Mouse (Mus musculus) kidney, embryonic 15.5 days (tissue): ENCODE results near the gene Sspo. TPM values are rescaled to one million over a fixed set of nuclear protein-coding genes. Genes with fewer than 3 reads are reported as not detected.
A peak's percentile ranks its signal among the peaks of the same experiment; 100 is the strongest.
"Not testable (repeated sequence)": the region's sequence is repeated elsewhere in the genome, so short reads cannot be mapped to it uniquely, and the experiment has no call there.

Source experiments
- ATAC-seq: fragments of 200-750 bp; cut with Nextera tagmentation; replicated peaks from 2 replicates; pipeline ENCODE4 v1.8.0; 2017; ENCODE audit warnings: moderate TSS enrichment; ENCODE audit not compliant: low FRiP score
- H3K27ac ChIP-seq: fragments of 300-500 bp; sonication (generic); 2 replicates; pipeline ENCODE4 v1.5.1; 2015; ENCODE audit warnings: mild to moderate bottlenecking, inconsistent platforms
- H3K27me3 ChIP-seq: fragments of 300-500 bp; sonication (generic); 2 replicates; pipeline ENCODE4 v1.6.1; 2015; ENCODE audit warnings: inconsistent platforms
- H3K36me3 ChIP-seq: fragments of 300-500 bp; sonication (generic); 2 replicates; pipeline ENCODE4 v1.6.1; 2015; ENCODE audit warnings: inconsistent platforms
- H3K4me1 ChIP-seq: fragments of 300-500 bp; sonication (generic); 2 replicates; pipeline ENCODE4 v1.6.1; 2015; ENCODE audit warnings: inconsistent platforms
- H3K4me2 ChIP-seq: fragments of 300-500 bp; sonication (generic); 2 replicates; pipeline ENCODE4 v1.6.1; 2015; ENCODE audit warnings: moderate library complexity, mild to moderate bottlenecking, inconsistent platforms
- H3K4me3 ChIP-seq: fragments of 300-500 bp; sonication (generic); replicated peaks from 2 replicates; pipeline ENCODE4 v1.5.1; 2015; ENCODE audit warnings: mild to moderate bottlenecking, inconsistent platforms
- H3K9ac ChIP-seq: fragments of 300-500 bp; sonication (generic); 2 replicates; pipeline ENCODE4 v1.6.1; 2015; ENCODE audit warnings: mild to moderate bottlenecking, inconsistent platforms
- H3K9me3 ChIP-seq: fragments of 300-500 bp; sonication (generic); replicated peaks from 2 replicates; pipeline ENCODE4 v1.6.1; 2016; ENCODE audit warnings: inconsistent platforms
- WGBS: fragments of 180-500 bp; shearing (Covaris S2); methylation state at CpG from one replicate; pipeline ENCODE4 v1.1.7; 2015; ENCODE audit warnings: mixed read lengths; 5-methylcytosine and 5-hydroxymethylcytosine counted together
- polyA plus RNA-seq: library from polyadenylated mRNA; unstranded; fragments of >200 nt; fragmentation: Nextera tagmentation; extraction: Ambion mirVana; gene quantifications from 2 replicates; pipeline ENCODE4 v1.2.1, GENCODE M21; 2015

The Sspo gene
- polyA plus RNA-seq, 1 experiment from 2014 or later, result 0.86 TPM

DNA sequence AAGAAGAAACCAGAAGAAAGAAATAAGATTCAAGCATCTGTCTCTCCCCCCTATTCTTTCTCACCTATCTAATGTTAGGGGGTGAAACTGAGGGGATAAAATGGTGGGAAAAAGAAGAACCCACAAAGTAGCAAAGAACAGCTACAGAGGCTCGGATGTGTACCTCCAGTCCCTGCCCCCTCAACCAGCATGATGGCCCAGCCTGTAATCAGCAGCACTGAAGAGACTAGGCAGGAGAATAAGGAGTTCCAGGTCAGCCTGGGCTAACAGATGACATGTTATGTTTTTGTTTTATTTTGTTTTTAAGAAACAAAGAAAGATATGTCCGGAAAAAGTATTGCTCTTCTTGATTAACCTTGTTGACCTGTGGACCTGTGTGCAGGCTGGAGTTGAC, 55.8 kb downstream of the Sspo start:
- Histone ChIP-seq H3K4me1 (peaks cover 11% of the 10 kb centered on the region), H3K27me3 (no peaks in the 10 kb centered on the region), H3K4me2 (peak overlapping the region; percentile 73; the same call in 1 of the 2 replicates), H3K27ac (no peak overlapping the region), H3K9me3 (no peaks in the 10 kb centered on the region), H3K36me3 (peaks cover 3% of the 10 kb centered on the region; the same call in 1 of the 2 replicates), H3K4me3 (peak overlapping the region; percentile 76), H3K9ac (no peak overlapping the region)
- ATAC-seq, result peak; percentile 57
- 6% methylated on average over 2 of the region's 2 CpGs for WGBS

DNA sequence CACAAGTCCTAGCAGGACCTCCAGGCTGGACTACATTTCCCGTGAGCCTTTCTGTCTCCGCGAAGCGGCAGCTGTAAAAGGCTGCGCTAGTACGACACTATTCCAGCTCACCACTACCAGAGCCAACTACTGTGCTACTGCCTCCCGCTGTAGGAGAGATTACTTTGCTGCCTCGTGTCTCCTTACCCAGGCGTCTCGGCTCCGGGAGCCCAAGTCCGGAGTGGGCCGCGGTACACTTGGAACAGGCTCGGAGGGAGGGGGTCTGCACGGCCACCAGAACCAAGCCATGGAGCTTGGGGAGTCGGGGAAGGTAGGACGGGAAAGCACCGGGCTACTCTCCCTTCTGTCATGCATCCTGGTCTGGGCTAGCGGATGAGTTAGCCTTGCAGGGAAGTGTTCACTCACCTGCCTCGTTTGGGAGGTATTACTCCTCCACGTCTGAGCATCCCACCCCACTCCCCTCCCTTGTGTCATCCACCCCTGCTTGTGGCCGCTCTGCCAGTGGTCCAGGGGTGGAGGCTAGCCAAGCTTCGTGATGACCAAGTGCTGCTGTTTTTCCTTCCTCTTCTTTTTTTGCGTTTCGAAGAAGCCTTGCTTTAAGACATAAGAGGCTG, 56.3 kb downstream of the Sspo start:
- WGBS, result under 1% methylated on average over 26 of the region's 26 CpGs

DNA sequence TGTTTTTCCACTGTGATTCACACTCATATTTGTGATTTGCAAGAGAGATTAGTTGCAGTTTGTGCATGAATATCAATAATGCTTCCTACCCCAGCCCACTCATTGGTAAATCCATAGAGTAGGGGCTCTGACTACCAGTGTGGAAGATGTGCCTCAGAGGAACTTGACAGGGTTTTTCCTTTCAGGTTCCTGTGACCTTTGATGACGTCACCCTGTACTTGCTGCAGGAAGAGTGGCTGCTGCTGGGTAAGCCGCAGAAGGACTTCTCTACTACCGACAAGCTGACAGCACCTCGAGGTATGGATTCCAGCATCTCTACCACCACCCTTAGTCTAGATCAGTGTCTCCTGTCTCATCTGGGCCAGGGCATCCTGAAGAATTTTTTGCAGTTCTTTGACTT, 60.1 kb downstream of the Sspo start:
- ATAC-seq, result no peak
- 69% methylated on average over 4 of the region's 4 CpGs for WGBS

More for the DNA sequence above, 56.3 kb downstream of the Sspo start:
- H3K27ac ChIP-seq, result peak overlapping the region; percentile 82
- H3K4me1 ChIP-seq, result peaks cover 11% of the 10 kb centered on the region
- H3K27me3 ChIP-seq, result no peaks in the 10 kb centered on the region
- H3K4me3 ChIP-seq, result peak overlapping the region; percentile 76
- H3K36me3 ChIP-seq, result peaks cover 8% of the 10 kb centered on the region; the same call in 1 of the 2 replicates
- peak overlapping the region; percentile 55 for H3K9ac ChIP-seq
- no peaks in the 10 kb centered on the region for H3K9me3 ChIP-seq
- H3K4me2 ChIP-seq, result peak overlapping the region; percentile 73
- ATAC-seq, result peak; percentile 96

DNA sequence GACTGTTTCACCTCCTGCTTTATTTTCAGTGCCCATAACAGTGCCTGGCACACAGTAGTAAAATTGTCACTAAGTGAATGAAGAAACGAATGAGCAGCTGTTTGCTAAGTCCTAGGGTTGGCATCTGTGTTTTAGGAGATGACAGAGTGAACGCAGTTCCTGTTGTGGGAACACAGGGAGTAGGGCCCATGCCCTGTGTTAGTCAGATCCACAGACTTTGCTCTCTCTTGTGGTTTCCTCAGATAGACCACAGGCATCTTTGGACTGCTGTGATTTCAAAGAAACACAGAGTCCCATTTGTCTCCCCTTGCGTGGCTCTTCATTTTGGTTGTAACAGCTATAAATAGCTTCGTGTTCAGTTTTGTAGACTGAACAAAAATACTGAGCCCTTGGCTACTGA, 62.4 kb downstream of the Sspo start:
- H3K4me2 ChIP-seq, result no peak overlapping the region
- H3K27ac ChIP-seq, result no peak overlapping the region
- H3K4me1 ChIP-seq, result peaks cover 2% of the 10 kb centered on the region; the same call in 1 of the 2 replicates
- no peak overlapping the region for H3K9ac ChIP-seq
- no peak for ATAC-seq
- WGBS, result 83% methylated on average over 4 of the region's 4 CpGs
- H3K4me3 ChIP-seq, result no peak overlapping the region
- no peaks in the 10 kb centered on the region for H3K9me3 ChIP-seq
- peaks cover 54% of the 10 kb centered on the region for H3K36me3 ChIP-seq
- no peaks in the 10 kb centered on the region for H3K27me3 ChIP-seq

More for the DNA sequence above, 60.1 kb downstream of the Sspo start:
- H3K27ac ChIP-seq, result no peak overlapping the region
- H3K4me2 ChIP-seq, result no peak overlapping the region
- no peaks in the 10 kb centered on the region for H3K9me3 ChIP-seq
- no peak overlapping the region for H3K9ac ChIP-seq
- no peak overlapping the region for H3K4me3 ChIP-seq
- H3K4me1 ChIP-seq, result peaks cover 11% of the 10 kb centered on the region
- no peaks in the 10 kb centered on the region for H3K27me3 ChIP-seq
- peaks cover 31% of the 10 kb centered on the region for H3K36me3 ChIP-seq

DNA sequence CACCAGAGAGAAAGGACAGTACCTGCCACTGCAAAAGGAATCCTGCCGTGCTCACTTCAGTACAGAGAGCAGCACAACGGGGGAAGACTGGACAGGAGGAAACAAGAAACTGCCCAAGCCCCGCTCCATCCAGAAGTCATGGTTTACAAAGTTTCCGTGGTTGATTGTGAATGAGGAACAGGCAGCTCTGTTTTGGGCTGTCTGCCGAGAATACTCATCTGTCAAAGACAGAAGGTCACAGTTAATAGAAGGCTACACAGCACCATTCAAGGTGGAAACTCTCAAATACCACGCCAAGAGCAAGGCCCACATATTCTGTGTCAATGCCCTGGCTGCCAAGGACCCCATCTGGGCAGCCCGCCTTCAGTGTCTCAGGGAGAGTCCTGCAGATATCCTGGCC, 63.8 kb downstream of the Sspo start:
- Histone ChIP-seq H3K9ac (no peak overlapping the region), H3K4me1 (no peaks in the 10 kb centered on the region), H3K27ac (no peak overlapping the region), H3K4me3 (no peak overlapping the region), H3K36me3 (peaks cover 68% of the 10 kb centered on the region), H3K4me2 (no peak overlapping the region), H3K27me3 (no peaks in the 10 kb centered on the region), H3K9me3 (no peaks in the 10 kb centered on the region)
- WGBS, result 90% methylated on average over 7 of the region's 7 CpGs
- ATAC-seq, result no peak

DNA sequence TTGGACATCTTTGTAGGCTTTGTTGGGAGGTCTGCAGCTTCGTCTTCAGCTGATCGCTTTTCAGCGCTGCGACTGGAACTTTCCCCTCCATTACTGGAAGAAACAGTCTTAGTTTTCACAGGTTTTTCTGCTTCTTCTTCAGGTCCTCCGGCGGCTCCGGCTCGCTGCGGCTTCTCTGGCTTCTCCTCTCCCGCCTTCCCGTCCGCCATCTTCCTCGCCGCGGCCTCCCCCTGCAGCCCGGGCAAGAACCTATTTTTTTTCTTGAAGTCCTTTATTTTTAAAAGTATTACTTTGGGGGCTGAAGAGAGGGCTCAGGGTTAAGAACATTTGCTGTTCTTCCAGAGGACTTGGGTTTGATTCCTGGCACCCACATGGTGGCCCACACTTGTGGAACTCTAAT, 76.9 kb downstream of the Sspo start:
- not testable (repeated sequence) for H3K4me2 ChIP-seq, H3K4me3 ChIP-seq, H3K9ac ChIP-seq, H3K27me3 ChIP-seq, H3K4me1 ChIP-seq, ATAC-seq, H3K9me3 ChIP-seq, H3K27ac ChIP-seq
- peaks cover 36% of the 10 kb centered on the region for H3K36me3 ChIP-seq
- 97% methylated on average over 16 of the region's 16 CpGs for whole genome bisulfite sequencing

DNA sequence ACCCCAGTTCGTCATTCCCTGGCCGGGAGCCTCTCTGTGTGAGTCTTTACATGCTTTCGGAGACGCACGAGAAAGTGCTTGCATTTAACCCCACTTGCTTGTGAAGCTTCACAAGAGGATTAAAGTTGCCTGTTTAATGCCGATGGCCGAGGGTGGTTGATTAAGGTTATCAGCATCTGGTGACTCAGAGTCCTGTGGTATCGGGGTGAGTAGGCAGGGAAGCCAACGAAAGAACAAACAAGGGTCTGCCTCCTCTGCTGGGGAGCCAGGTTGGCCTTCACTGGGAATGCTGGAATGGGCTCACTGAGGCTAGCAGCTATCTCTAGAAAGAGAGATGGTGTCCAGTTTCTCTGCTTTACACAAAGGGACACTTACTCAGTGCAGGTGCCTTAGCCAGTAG, 79.9 kb downstream of the Sspo start:
- no peaks in the 10 kb centered on the region for H3K27me3 ChIP-seq
- peaks cover 10% of the 10 kb centered on the region for H3K4me1 ChIP-seq
- H3K4me2 ChIP-seq, result no peak overlapping the region
- ATAC-seq, result no peak
- H3K9me3 ChIP-seq, result no peaks in the 10 kb centered on the region
- H3K9ac ChIP-seq, result no peak overlapping the region
- peaks cover 41% of the 10 kb centered on the region for H3K36me3 ChIP-seq
- H3K27ac ChIP-seq, result no peak overlapping the region
- 88% methylated on average over 9 of the region's 9 CpGs for WGBS
- no peak overlapping the region for H3K4me3 ChIP-seq

DNA sequence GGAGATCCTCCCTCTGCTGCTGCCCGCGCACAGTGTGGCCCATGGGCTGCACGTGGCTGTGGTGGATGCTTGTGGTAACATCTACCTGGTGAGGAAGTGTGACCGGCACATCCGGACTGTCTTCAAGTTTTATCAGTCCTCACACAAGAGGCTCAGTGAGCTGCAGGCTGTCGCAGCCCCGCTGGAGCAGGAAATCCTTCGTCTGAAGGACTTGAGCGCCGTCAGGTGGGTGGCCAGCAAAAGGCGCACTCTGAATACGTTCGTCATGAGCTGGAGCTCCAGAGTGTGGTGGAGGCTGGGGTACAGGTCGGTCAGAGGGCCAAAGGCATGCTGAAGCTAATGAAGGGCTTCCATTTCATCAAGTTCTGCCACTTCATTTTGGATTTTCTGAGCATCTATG, 81.2 kb downstream of the Sspo start:
- Histone ChIP-seq H3K4me2 (no peak overlapping the region), H3K9me3 (no peaks in the 10 kb centered on the region), H3K36me3 (peaks cover 44% of the 10 kb centered on the region), H3K4me3 (no peak overlapping the region), H3K9ac (no peak overlapping the region), H3K27ac (no peak overlapping the region), H3K4me1 (peaks cover 10% of the 10 kb centered on the region), H3K27me3 (no peaks in the 10 kb centered on the region)
- WGBS, result 83% methylated on average over 14 of the region's 14 CpGs
- ATAC-seq, result no peak

DNA sequence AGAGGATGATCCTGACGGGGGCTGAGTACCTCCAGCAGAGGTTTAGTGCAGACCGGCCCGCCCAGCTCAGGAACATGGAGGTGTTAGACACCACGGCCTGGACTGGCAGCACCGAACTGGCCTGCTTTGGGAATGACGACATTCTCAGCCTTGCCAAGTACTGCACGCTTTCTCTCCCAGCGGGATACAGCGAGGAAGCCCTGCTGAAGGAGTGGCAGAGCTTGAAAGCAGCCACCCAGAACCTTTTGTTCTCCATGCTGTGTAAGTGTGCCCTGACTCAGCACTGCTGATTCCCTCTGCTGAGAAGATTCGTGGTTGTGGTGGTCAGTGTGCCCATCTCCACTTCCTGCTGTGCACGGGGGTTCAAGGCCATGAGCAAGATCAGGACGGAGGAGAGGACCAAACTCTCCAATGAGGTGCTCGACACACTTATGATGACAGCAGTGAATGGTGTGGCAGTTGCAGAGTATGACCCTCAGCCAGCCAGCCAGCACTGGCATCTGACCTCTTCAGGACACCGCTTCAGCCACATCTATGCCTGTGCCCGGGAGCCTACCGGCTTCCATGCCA, 81.9 kb downstream of the Sspo start:
- Histone ChIP-seq H3K36me3 (peaks cover 44% of the 10 kb centered on the region), H3K4me2 (no peak overlapping the region), H3K27ac (no peak overlapping the region), H3K4me3 (no peak overlapping the region), H3K4me1 (peaks cover 10% of the 10 kb centered on the region), H3K27me3 (no peaks in the 10 kb centered on the region), H3K9me3 (no peaks in the 10 kb centered on the region), H3K9ac (no peak overlapping the region)
- WGBS, result 86% methylated on average over 16 of the region's 16 CpGs
- ATAC-seq, result no peak

DNA sequence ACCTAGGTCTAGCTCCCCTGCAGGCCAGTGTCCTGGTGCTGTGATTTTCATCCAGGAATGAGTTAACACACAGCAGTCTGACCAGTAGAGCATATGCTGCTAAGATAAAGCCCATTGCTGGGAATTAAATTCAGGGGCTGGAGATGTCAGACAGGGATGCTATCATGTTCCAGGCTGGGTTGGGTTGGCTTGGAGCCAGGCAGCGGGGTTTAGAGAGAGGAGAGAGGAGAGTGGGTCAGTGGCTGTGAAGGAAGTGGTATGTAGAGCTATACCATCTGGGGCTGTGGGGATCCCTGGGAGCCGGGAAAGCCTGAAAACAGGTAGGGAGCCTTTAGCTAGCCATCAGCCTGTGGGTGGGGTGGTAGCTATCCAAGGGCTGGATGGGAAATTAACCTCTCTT, 82.8 kb downstream of the Sspo start:
- H3K27ac ChIP-seq, result no peak overlapping the region
- H3K4me1 ChIP-seq, result peaks cover 10% of the 10 kb centered on the region
- no peaks in the 10 kb centered on the region for H3K9me3 ChIP-seq
- ATAC-seq, result no peak
- H3K9ac ChIP-seq, result no peak overlapping the region
- no peak overlapping the region for H3K4me2 ChIP-seq
- H3K36me3 ChIP-seq, result peaks cover 40% of the 10 kb centered on the region
- H3K27me3 ChIP-seq, result no peaks in the 10 kb centered on the region
- no peak overlapping the region for H3K4me3 ChIP-seq
- 46% methylated on average over 2 of the region's 2 CpGs for WGBS

DNA sequence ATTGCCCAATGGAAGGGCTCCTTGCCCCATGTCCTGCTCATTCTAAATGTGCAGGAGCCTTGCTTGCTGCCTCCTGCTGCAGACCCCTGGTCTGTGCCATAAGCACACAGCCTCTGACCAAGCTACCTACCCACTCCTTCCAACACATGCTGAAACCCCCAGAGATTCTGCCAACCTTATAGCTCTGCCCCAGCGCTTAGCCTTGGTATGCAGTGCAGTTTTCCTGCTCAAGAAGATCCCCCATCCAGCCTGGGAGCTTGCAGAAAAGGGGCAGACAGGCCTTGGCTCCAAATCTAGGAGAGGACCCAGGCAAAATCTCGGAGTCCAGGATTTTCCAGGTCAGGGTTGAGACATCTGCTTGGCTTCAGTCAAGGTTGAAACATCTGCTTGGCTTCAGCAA, 85.4 kb downstream of the Sspo start:
- H3K4me2 ChIP-seq, result no peak overlapping the region
- peaks cover 22% of the 10 kb centered on the region for H3K36me3 ChIP-seq
- no peaks in the 10 kb centered on the region for H3K9me3 ChIP-seq
- no peaks in the 10 kb centered on the region for H3K27me3 ChIP-seq
- no peak for ATAC-seq
- peaks cover 27% of the 10 kb centered on the region for H3K4me1 ChIP-seq
- H3K4me3 ChIP-seq, result no peak overlapping the region
- 83% methylated on average over 2 of the region's 2 CpGs for WGBS
- H3K9ac ChIP-seq, result no peak overlapping the region
- no peak overlapping the region for H3K27ac ChIP-seq

DNA sequence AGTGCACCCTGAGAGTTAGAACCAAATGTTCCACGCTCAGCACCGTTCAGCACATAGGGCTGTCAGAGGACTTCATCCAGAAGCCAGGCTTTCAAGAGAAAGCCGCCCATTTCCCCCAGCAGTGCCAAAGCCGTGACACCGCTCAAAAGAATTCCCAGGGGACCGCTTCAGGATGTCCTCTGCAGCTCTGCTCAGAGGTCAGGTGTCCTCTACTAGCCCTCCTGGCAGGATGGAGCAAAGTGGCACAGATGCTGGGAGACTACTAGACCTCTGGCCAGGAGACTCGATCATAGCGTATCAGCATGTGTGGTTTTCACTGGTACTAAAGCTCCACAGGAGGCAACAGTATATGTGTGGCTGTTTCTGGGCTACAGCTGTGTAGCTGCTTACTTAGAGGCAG, 86.9 kb downstream of the Sspo start:
- H3K4me3 ChIP-seq, result no peak overlapping the region
- H3K36me3 ChIP-seq, result peaks cover 14% of the 10 kb centered on the region
- H3K4me1 ChIP-seq, result peaks cover 28% of the 10 kb centered on the region
- H3K9ac ChIP-seq, result no peak overlapping the region
- ATAC-seq, result no peak
- no peaks in the 10 kb centered on the region for H3K27me3 ChIP-seq
- no peak overlapping the region for H3K4me2 ChIP-seq
- H3K27ac ChIP-seq, result no peak overlapping the region
- no peaks in the 10 kb centered on the region for H3K9me3 ChIP-seq
- 81% methylated on average over 8 of the region's 8 CpGs for WGBS

DNA sequence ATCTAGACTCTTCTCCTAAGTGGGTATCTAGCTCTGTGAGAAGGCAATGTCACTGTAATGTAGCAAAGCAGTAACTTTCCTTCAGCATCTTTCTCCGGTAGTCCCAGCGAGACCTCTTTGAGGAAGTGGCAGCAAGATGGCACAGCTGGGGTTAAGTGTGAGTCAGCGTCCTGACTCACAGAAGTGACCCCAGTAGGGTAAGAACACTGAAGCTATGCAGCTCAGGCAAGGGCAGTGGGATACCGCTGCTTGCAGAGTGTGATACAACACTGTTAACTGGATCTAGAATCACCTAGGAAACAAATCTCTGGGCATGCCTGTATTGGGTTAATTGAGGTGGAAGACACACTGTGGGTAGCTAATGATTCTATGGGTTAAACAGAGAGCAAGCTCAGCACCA, 88.1 kb downstream of the Sspo start:
- H3K9ac ChIP-seq, result no peak overlapping the region
- ATAC-seq, result no peak
- peaks cover 20% of the 10 kb centered on the region for H3K4me1 ChIP-seq
- no peak overlapping the region for H3K4me2 ChIP-seq
- WGBS, result 75% methylated on average over 4 of the region's 4 CpGs
- H3K4me3 ChIP-seq, result no peak overlapping the region
- H3K36me3 ChIP-seq, result peaks cover 14% of the 10 kb centered on the region
- H3K27me3 ChIP-seq, result no peaks in the 10 kb centered on the region
- H3K9me3 ChIP-seq, result no peaks in the 10 kb centered on the region
- no peak overlapping the region for H3K27ac ChIP-seq
